Mouse (Mus musculus) heart, embryonic 15.5 days (tissue): ENCODE measurements around the gene Mbd4. TPM values are rescaled to one million over a fixed set of nuclear protein-coding genes. Genes with fewer than 3 reads are reported as not detected.

Source experiments
- polyA plus RNA-seq: library from polyadenylated mRNA; unstranded; fragments of >200 nt; fragmentation: Nextera tagmentation; extraction: Ambion mirVana; gene quantifications from 2 replicates; pipeline ENCODE4 v1.2.1, GENCODE M21; 2015

The Mbd4 gene
- polyA plus RNA-seq, 1 experiment from 2014 or later, result 9.2 TPM

Other genes starting within 250 kb of the Mbd4 start
- gene Raf1, start 176.7 kb downstream of the Mbd4 start, polyA plus RNA-seq, result 90.7 and 97.4 TPM in 2 replicates
- gene Tmem40, start 91.0 kb downstream of the Mbd4 start, polyA plus RNA-seq, result 1.3 and 1.7 TPM in 2 replicates
- 40.8 and 48.7 TPM in 2 replicates for gene Cand2, start 78.8 kb downstream of the Mbd4 start, polyA plus RNA-seq
- 1,057 and 1,253 TPM in 2 replicates for gene Rpl32, start 44.6 kb downstream of the Mbd4 start, polyA plus RNA-seq
- gene Efcab12, start 15.0 kb downstream of the Mbd4 start, polyA plus RNA-seq, result 0.29 and 0.53 TPM in 2 replicates
- gene Ift122, start 99 bp upstream of the Mbd4 start, polyA plus RNA-seq, result 18.4 and 24.2 TPM in 2 replicates
- gene Rho, start 78.4 kb upstream of the Mbd4 start, polyA plus RNA-seq, result not detected in 2 replicates
- not detected in 2 replicates for gene H1foo, start 91.6 kb upstream of the Mbd4 start, polyA plus RNA-seq
- gene Plxnd1, start 141.6 kb upstream of the Mbd4 start, polyA plus RNA-seq, result 38.6 and 53.4 TPM in 2 replicates